Mouse (Mus musculus): ENCODE data around the gene Ddx24. TPM values are rescaled to one million over a fixed set of nuclear protein-coding genes. Genes with fewer than 3 reads are reported as not detected.

Ddx24 gene
- polyA plus RNA-seq, 1 experiment from 2014 or later: 128 TPM

GRCm38 (mm10) chr12:103434861-103435260, 9.2 kb upstream of the Ddx24 start:
- Histone ChIP-seq H3K4me1 (replicated peaks; ENCODE audit: control insufficient read depth, insufficient read depth, low read length) (no peaks in the 10 kb centered on the region), H3K36me3 (ENCODE audit: control insufficient read depth, insufficient read depth) (no peaks in the 10 kb centered on the region), H3K27ac (ENCODE audit: low read length) (no peak overlapping the region), H3K4me2 (ENCODE audit: low read length) (no peak overlapping the region), H3K9me3 (ENCODE audit: control insufficient read depth, low read length) (no peaks in the 10 kb centered on the region), H3K4me3 (replicated peaks; ENCODE audit: low read length) (no peak overlapping the region), H3K9ac (replicated peaks; ENCODE audit: low read depth, low read length) (no peak overlapping the region), H3K27me3 (replicated peaks; ENCODE audit: control insufficient read depth, insufficient read depth, low read length) (no peaks in the 10 kb centered on the region)
- ATAC-seq: no peak

GRCm38 (mm10) chr12:103433986-103434731, 8.5 kb upstream of the Ddx24 start, which contains the start of gene Ifi27:
Ifi27 (plus strand) TSS chr12:103434211.
- ATAC-seq: no peak
- no peaks in the 10 kb centered on the region for H3K36me3 ChIP-seq (ENCODE audit: control insufficient read depth, insufficient read depth)
- WGBS: 76% methylated on average over 8 of the region's 8 CpGs
- H3K27me3 ChIP-seq (replicated peaks; ENCODE audit: control insufficient read depth, insufficient read depth, low read length): no peaks in the 10 kb centered on the region
- no peak within 1 kb of the TSS for H3K27ac ChIP-seq (ENCODE audit: low read length)
- no peak within 1 kb of the TSS for H3K4me2 ChIP-seq (ENCODE audit: low read length)
- H3K4me3 ChIP-seq (replicated peaks; ENCODE audit: low read length): no peak within 1 kb of the TSS
- no peaks in the 10 kb centered on the region for H3K4me1 ChIP-seq (replicated peaks; ENCODE audit: control insufficient read depth, insufficient read depth, low read length)
- H3K9ac ChIP-seq (replicated peaks; ENCODE audit: low read depth, low read length): no peak within 1 kb of the TSS
- no peaks in the 10 kb centered on the region for H3K9me3 ChIP-seq (ENCODE audit: control insufficient read depth, low read length)

- H3K27ac ChIP-seq (ENCODE audit: low read length): no peak overlapping the region
- WGBS: 89% methylated on average over 2 of the region's 2 CpGs
Measured at GRCm38 (mm10) chr12:103433430-103433829, 7.8 kb upstream of the Ddx24 start.

GRCm38 (mm10) chr12:103426710-103427109, 1.1 kb upstream of the Ddx24 start:
- Histone ChIP-seq H3K9me3 (ENCODE audit: control insufficient read depth, low read length) (no peaks in the 10 kb centered on the region), H3K4me3 (replicated peaks; ENCODE audit: low read length) (no peak overlapping the region), H3K4me1 (replicated peaks; ENCODE audit: control insufficient read depth, insufficient read depth, low read length) (peaks cover 28% of the 10 kb centered on the region), H3K27ac (ENCODE audit: low read length) (no peak overlapping the region), H3K4me2 (ENCODE audit: low read length) (no peak overlapping the region), H3K27me3 (replicated peaks; ENCODE audit: control insufficient read depth, insufficient read depth, low read length) (no peaks in the 10 kb centered on the region), H3K9ac (replicated peaks; ENCODE audit: low read depth, low read length) (no peak overlapping the region), H3K36me3 (ENCODE audit: control insufficient read depth, insufficient read depth) (0 out of 2 replicates have a peak, but pooled peaks cover 3% of the 10 kb centered on the region)
- ATAC-seq: no peak
- WGBS: 94% methylated on average over 7 of the region's 7 CpGs

More at GRCm38 (mm10) chr12:103433430-103433829, 7.8 kb upstream of the Ddx24 start:
- H3K4me1 ChIP-seq (replicated peaks; ENCODE audit: control insufficient read depth, insufficient read depth, low read length): no peaks in the 10 kb centered on the region
- no peak overlapping the region for H3K9ac ChIP-seq (replicated peaks; ENCODE audit: low read depth, low read length)
- no peak overlapping the region for H3K4me3 ChIP-seq (replicated peaks; ENCODE audit: low read length)
- no peaks in the 10 kb centered on the region for H3K36me3 ChIP-seq (ENCODE audit: control insufficient read depth, insufficient read depth)
- no peaks in the 10 kb centered on the region for H3K9me3 ChIP-seq (ENCODE audit: control insufficient read depth, low read length)
- no peaks in the 10 kb centered on the region for H3K27me3 ChIP-seq (replicated peaks; ENCODE audit: control insufficient read depth, insufficient read depth, low read length)
- no peak overlapping the region for H3K4me2 ChIP-seq (ENCODE audit: low read length)
- ATAC-seq: no peak

- Histone ChIP-seq H3K27me3 (replicated peaks; ENCODE audit: control insufficient read depth, insufficient read depth, low read length) (no peaks in the 10 kb centered on the region), H3K27ac (ENCODE audit: low read length) (no peak overlapping the region), H3K4me1 (replicated peaks; ENCODE audit: control insufficient read depth, insufficient read depth, low read length) (peaks cover 36% of the 10 kb centered on the region), H3K9me3 (ENCODE audit: control insufficient read depth, low read length) (no peaks in the 10 kb centered on the region), H3K9ac (replicated peaks; ENCODE audit: low read depth, low read length) (peak overlapping the region; percentile 68), H3K36me3 (ENCODE audit: control insufficient read depth, insufficient read depth) (0 out of 2 replicates have a peak, but pooled peaks cover 3% of the 10 kb centered on the region), H3K4me3 (replicated peaks; ENCODE audit: low read length) (peak overlapping the region; percentile 73), H3K4me2 (ENCODE audit: low read length) (peak overlapping the region; percentile 73)
- WGBS: 10% methylated on average over 33 of the region's 33 CpGs
- ATAC-seq: no peak
Measured at GRCm38 (mm10) chr12:103425016-103425728, 458 bp downstream of the Ddx24 start.

- H3K9me3 ChIP-seq (ENCODE audit: control insufficient read depth, low read length): no peaks in the 10 kb centered on the region
- no peaks in the 10 kb centered on the region for H3K4me1 ChIP-seq (replicated peaks; ENCODE audit: control insufficient read depth, insufficient read depth, low read length)
- no peak overlapping the region for H3K4me3 ChIP-seq (replicated peaks; ENCODE audit: low read length)
- WGBS: 93% methylated on average over 10 of the region's 10 CpGs
- no peak overlapping the region for H3K9ac ChIP-seq (replicated peaks; ENCODE audit: low read depth, low read length)
- H3K4me2 ChIP-seq (ENCODE audit: low read length): no peak overlapping the region
- ATAC-seq: no peak
- no peaks in the 10 kb centered on the region for H3K27me3 ChIP-seq (replicated peaks; ENCODE audit: control insufficient read depth, insufficient read depth, low read length)
- no peak overlapping the region for H3K27ac ChIP-seq (ENCODE audit: low read length)
- H3K36me3 ChIP-seq (ENCODE audit: control insufficient read depth, insufficient read depth): peaks cover 44% of the 10 kb centered on the region
Measured at GRCm38 (mm10) chr12:103408144-103408543, 17.5 kb downstream of the Ddx24 start.

- WGBS: 95% methylated on average over 4 of the region's 4 CpGs
- H3K27ac ChIP-seq (ENCODE audit: low read length): no peak within 1 kb of the TSS
- no peak for ATAC-seq
- H3K9ac ChIP-seq (replicated peaks; ENCODE audit: low read depth, low read length): no peak within 1 kb of the TSS
- no peaks in the 10 kb centered on the region for H3K4me1 ChIP-seq (replicated peaks; ENCODE audit: control insufficient read depth, insufficient read depth, low read length)
- no peaks in the 10 kb centered on the region for H3K9me3 ChIP-seq (ENCODE audit: control insufficient read depth, low read length)
- H3K27me3 ChIP-seq (replicated peaks; ENCODE audit: control insufficient read depth, insufficient read depth, low read length): no peaks in the 10 kb centered on the region
- no peak within 1 kb of the TSS for H3K4me3 ChIP-seq (replicated peaks; ENCODE audit: low read length)
- no peak within 1 kb of the TSS for H3K4me2 ChIP-seq (ENCODE audit: low read length)
- peaks cover 45% of the 10 kb centered on the region for H3K36me3 ChIP-seq (ENCODE audit: control insufficient read depth, insufficient read depth)
Measured at GRCm38 (mm10) chr12:103407720-103408119, 17.9 kb downstream of the Ddx24 start, which contains the start of gene 9330161L09Rik. 9330161L09Rik (minus strand) TSS chr12:103407820.

GRCm38 (mm10) chr12:103404131-103404530, 21.5 kb downstream of the Ddx24 start:
- H3K4me1 ChIP-seq (replicated peaks; ENCODE audit: control insufficient read depth, insufficient read depth, low read length): no peaks in the 10 kb centered on the region
- H3K9me3 ChIP-seq (ENCODE audit: control insufficient read depth, low read length): no peaks in the 10 kb centered on the region
- 87% methylated on average over 18 of the region's 18 CpGs for whole genome bisulfite sequencing
- H3K9ac ChIP-seq (replicated peaks; ENCODE audit: low read depth, low read length): no peak overlapping the region
- H3K36me3 ChIP-seq (ENCODE audit: control insufficient read depth, insufficient read depth): peaks cover 23% of the 10 kb centered on the region
- H3K27me3 ChIP-seq (replicated peaks; ENCODE audit: control insufficient read depth, insufficient read depth, low read length): no peaks in the 10 kb centered on the region
- H3K27ac ChIP-seq (ENCODE audit: low read length): no peak overlapping the region
- H3K4me3 ChIP-seq (replicated peaks; ENCODE audit: low read length): no peak overlapping the region
- no peak for ATAC-seq
- H3K4me2 ChIP-seq (ENCODE audit: low read length): no peak overlapping the region

GRCm38 (mm10) chr12:103396751-103397150, 28.9 kb downstream of the Ddx24 start:
- WGBS: 90% methylated on average over 7 of the region's 7 CpGs
- Histone ChIP-seq H3K4me1 (replicated peaks; ENCODE audit: control insufficient read depth, insufficient read depth, low read length) (no peaks in the 10 kb centered on the region), H3K27ac (ENCODE audit: low read length) (no peak overlapping the region), H3K27me3 (replicated peaks; ENCODE audit: control insufficient read depth, insufficient read depth, low read length) (no peaks in the 10 kb centered on the region), H3K9ac (replicated peaks; ENCODE audit: low read depth, low read length) (no peak overlapping the region), H3K36me3 (ENCODE audit: control insufficient read depth, insufficient read depth) (no peaks in the 10 kb centered on the region), H3K4me2 (ENCODE audit: low read length) (no peak overlapping the region), H3K9me3 (ENCODE audit: control insufficient read depth, low read length) (no peaks in the 10 kb centered on the region), H3K4me3 (replicated peaks; ENCODE audit: low read length) (no peak overlapping the region)
- ATAC-seq: no peak
